Mouse (Mus musculus): ENCODE measurements around the gene Ucp2. TPM values are rescaled to one million over a fixed set of nuclear protein-coding genes. Genes with fewer than 3 reads are reported as not detected.
A peak's percentile ranks its signal among the peaks of the same experiment; 100 is the strongest.

Ucp2 gene
- polyA plus RNA-seq, 1 experiment from 2014 or later = 93.9 TPM

GRCm38 (mm10) chr7:100520663-100521285, 27.6 kb downstream of the Ucp2 start:
- H3K4me1 ChIP-seq = no peaks in the 10 kb centered on the region
- H3K4me3 ChIP-seq = no peak overlapping the region

GRCm38 (mm10) chr7:100522222-100522621, 29.1 kb downstream of the Ucp2 start:
- Histone ChIP-seq H3K9me3 (no peaks in the 10 kb centered on the region), H3K4me3 (no peak overlapping the region), H3K27ac (no peak overlapping the region), H3K36me3 (replicated peaks) (no peaks in the 10 kb centered on the region), H3K4me1 (no peaks in the 10 kb centered on the region), H3K27me3 (ENCODE audit: poor library complexity, severe bottlenecking) (no peaks in the 10 kb centered on the region)
- DNase-seq (ENCODE audit: extremely low spot score, low spot score) = no peak
- WGBS = 72% methylated on average over 3 of the region's 3 CpGs

More at GRCm38 (mm10) chr7:100520663-100521285, 27.6 kb downstream of the Ucp2 start:
- Histone ChIP-seq H3K27me3 (ENCODE audit: poor library complexity, severe bottlenecking) (no peaks in the 10 kb centered on the region), H3K9me3 (no peaks in the 10 kb centered on the region), H3K27ac (no peak overlapping the region), H3K36me3 (replicated peaks) (no peaks in the 10 kb centered on the region)
- 25% methylated on average over 10 of the region's 10 CpGs for WGBS
- peak; percentile 84 for DNase-seq (ENCODE audit: extremely low spot score, low spot score)

- no peak for DNase-seq (ENCODE audit: extremely low spot score, low spot score)
- Histone ChIP-seq H3K36me3 (replicated peaks) (no peaks in the 10 kb centered on the region), H3K9me3 (no peaks in the 10 kb centered on the region), H3K27me3 (ENCODE audit: poor library complexity, severe bottlenecking) (no peaks in the 10 kb centered on the region), H3K4me3 (no peak overlapping the region), H3K4me1 (no peaks in the 10 kb centered on the region), H3K27ac (no peak overlapping the region)
- WGBS = 80% methylated on average over 8 of the region's 8 CpGs
Observed at GRCm38 (mm10) chr7:100524669-100525068, 31.5 kb downstream of the Ucp2 start.

GRCm38 (mm10) chr7:100530766-100531165, 37.6 kb downstream of the Ucp2 start:
- Histone ChIP-seq H3K4me1 (no peaks in the 10 kb centered on the region), H3K9me3 (no peaks in the 10 kb centered on the region), H3K4me3 (no peak overlapping the region), H3K27ac (no peak overlapping the region), H3K27me3 (ENCODE audit: poor library complexity, severe bottlenecking) (no peaks in the 10 kb centered on the region), H3K36me3 (replicated peaks) (no peaks in the 10 kb centered on the region)
- WGBS = 92% methylated on average over 5 of the region's 5 CpGs
- no peak for DNase-seq (ENCODE audit: extremely low spot score, low spot score)

GRCm38 (mm10) chr7:100533503-100533902, 40.4 kb downstream of the Ucp2 start:
- Histone ChIP-seq H3K36me3 (replicated peaks) (no peaks in the 10 kb centered on the region), H3K9me3 (no peaks in the 10 kb centered on the region), H3K27ac (no peak overlapping the region), H3K27me3 (ENCODE audit: poor library complexity, severe bottlenecking) (no peaks in the 10 kb centered on the region), H3K4me1 (peaks cover 14% of the 10 kb centered on the region), H3K4me3 (no peak overlapping the region)
- 83% methylated on average over 2 of the region's 2 CpGs for WGBS
- DNase-seq (ENCODE audit: extremely low spot score, low spot score) = no peak

- H3K36me3 ChIP-seq (replicated peaks) = peaks cover 6% of the 10 kb centered on the region
- no peak overlapping the region for H3K4me3 ChIP-seq
- DNase-seq (ENCODE audit: extremely low spot score, low spot score) = no peak
- H3K9me3 ChIP-seq = no peaks in the 10 kb centered on the region
- WGBS = 91% methylated on average over 3 of the region's 3 CpGs
- peaks cover 14% of the 10 kb centered on the region for H3K4me1 ChIP-seq
- H3K27ac ChIP-seq = no peak overlapping the region
- no peaks in the 10 kb centered on the region for H3K27me3 ChIP-seq (ENCODE audit: poor library complexity, severe bottlenecking)
Observed at GRCm38 (mm10) chr7:100534216-100534615, 41.1 kb downstream of the Ucp2 start.

- Histone ChIP-seq H3K4me1 (peaks cover 14% of the 10 kb centered on the region), H3K27ac (no peak overlapping the region), H3K27me3 (ENCODE audit: poor library complexity, severe bottlenecking) (no peaks in the 10 kb centered on the region), H3K9me3 (no peaks in the 10 kb centered on the region), H3K36me3 (replicated peaks) (peaks cover 18% of the 10 kb centered on the region), H3K4me3 (peak overlapping the region; percentile 71; the same call in 1 of the 2 replicates)
- 87% methylated on average over 2 of the region's 2 CpGs for WGBS
- no peak for DNase-seq (ENCODE audit: extremely low spot score, low spot score)
Observed at GRCm38 (mm10) chr7:100535831-100536230, 42.7 kb downstream of the Ucp2 start.

- H3K4me1 ChIP-seq = peaks cover 14% of the 10 kb centered on the region
- H3K4me3 ChIP-seq = peak within 1 kb of the TSS; percentile 71
- DNase-seq (ENCODE audit: extremely low spot score, low spot score) = peak; percentile 92
- H3K27ac ChIP-seq = peak within 1 kb of the TSS; percentile 87
- under 1% methylated on average over 33 of the region's 33 CpGs for WGBS
- peaks cover 18% of the 10 kb centered on the region for H3K36me3 ChIP-seq (replicated peaks)
- no peaks in the 10 kb centered on the region for H3K9me3 ChIP-seq
- H3K27me3 ChIP-seq (ENCODE audit: poor library complexity, severe bottlenecking) = no peaks in the 10 kb centered on the region
Observed at GRCm38 (mm10) chr7:100536804-100537518, 43.8 kb downstream of the Ucp2 start, which contains the start of gene Coa4. Gene Coa4, plus strand, starts transcription at chr7:100537071.

- H3K27me3 ChIP-seq (ENCODE audit: poor library complexity, severe bottlenecking) = no peaks in the 10 kb centered on the region
- no peaks in the 10 kb centered on the region for H3K9me3 ChIP-seq
- no peak for DNase-seq (ENCODE audit: extremely low spot score, low spot score)
- H3K36me3 ChIP-seq (replicated peaks) = peaks cover 18% of the 10 kb centered on the region
- whole genome bisulfite sequencing = 35% methylated on average over 7 of the region's 7 CpGs
- H3K4me3 ChIP-seq = peak overlapping the region; percentile 71
- peak overlapping the region; percentile 87 for H3K27ac ChIP-seq
- H3K4me1 ChIP-seq = peaks cover 14% of the 10 kb centered on the region
Observed at GRCm38 (mm10) chr7:100537519-100537902, 44.4 kb downstream of the Ucp2 start.

GRCm38 (mm10) chr7:100539516-100539915, 46.4 kb downstream of the Ucp2 start:
- Histone ChIP-seq H3K9me3 (no peaks in the 10 kb centered on the region), H3K36me3 (replicated peaks) (peaks cover 18% of the 10 kb centered on the region), H3K4me3 (no peak overlapping the region), H3K4me1 (peaks cover 14% of the 10 kb centered on the region), H3K27ac (no peak overlapping the region), H3K27me3 (ENCODE audit: poor library complexity, severe bottlenecking) (no peaks in the 10 kb centered on the region; the same call in 1 of the 2 replicates)
- WGBS = 95% methylated on average over 9 of the region's 9 CpGs
- DNase-seq (ENCODE audit: extremely low spot score, low spot score) = no peak

- no peaks in the 10 kb centered on the region for H3K9me3 ChIP-seq
- WGBS = 76% methylated on average over 1 of the region's 1 CpGs
- H3K27ac ChIP-seq = no peak overlapping the region
- peaks cover 19% of the 10 kb centered on the region for H3K36me3 ChIP-seq (replicated peaks)
- no peak for DNase-seq (ENCODE audit: extremely low spot score, low spot score)
- H3K27me3 ChIP-seq (ENCODE audit: poor library complexity, severe bottlenecking) = no peaks in the 10 kb centered on the region; the same call in 1 of the 2 replicates
- H3K4me3 ChIP-seq = no peak overlapping the region
- H3K4me1 ChIP-seq = no peaks in the 10 kb centered on the region
Observed at GRCm38 (mm10) chr7:100544437-100544836, 51.3 kb downstream of the Ucp2 start.

GRCm38 (mm10) chr7:100547631-100548030, 54.5 kb downstream of the Ucp2 start:
- DNase-seq (ENCODE audit: extremely low spot score, low spot score) = no peak
- WGBS = 86% methylated on average over 4 of the region's 4 CpGs
- Histone ChIP-seq H3K4me1 (no peaks in the 10 kb centered on the region), H3K9me3 (no peaks in the 10 kb centered on the region), H3K36me3 (replicated peaks) (peaks cover 17% of the 10 kb centered on the region), H3K27me3 (ENCODE audit: poor library complexity, severe bottlenecking) (no peaks in the 10 kb centered on the region; the same call in 1 of the 2 replicates), H3K27ac (no peak overlapping the region), H3K4me3 (no peak overlapping the region)

GRCm38 (mm10) chr7:100549796-100550195, 56.7 kb downstream of the Ucp2 start:
- H3K27ac ChIP-seq = no peak overlapping the region
- H3K27me3 ChIP-seq (ENCODE audit: poor library complexity, severe bottlenecking) = no peaks in the 10 kb centered on the region
- no peak for DNase-seq (ENCODE audit: extremely low spot score, low spot score)
- H3K36me3 ChIP-seq (replicated peaks) = peaks cover 17% of the 10 kb centered on the region
- H3K4me1 ChIP-seq = peaks cover 2% of the 10 kb centered on the region
- H3K4me3 ChIP-seq = no peak overlapping the region
- H3K9me3 ChIP-seq = no peaks in the 10 kb centered on the region
- WGBS = 88% methylated on average over 3 of the region's 3 CpGs

Data from forebrain, embryonic 10.5 days (tissue).